Comparison of ENCODE assay signal across 23 mouse cellular contexts in genomic region chr6:110554847-110555246, GRCm38 (mm10).
DNase-seq lines count a peak whose midpoint lies in the region; ATAC-seq and TF ChIP-seq lines count a peak whose summit lies in the region.
"Had no signal": no experiment of that assay in that cellular context is flagged by ENCODE, and none has a peak within 500 bp of the region (broad histone marks: within the 10 kb centered on the region; RNA-seq: fewer than 3 reads in every experiment).

No protein-coding gene starts in this region.

- TF ChIP-seq CTCF in left cerebral cortex, adult 2 months (IDR thresholded peaks at IDR 0.05), result no peak

- H3K4me3 ChIP-seq in left cerebral cortex, adult 2 months, result no peak overlapping the region
- H3K4me3 ChIP-seq: embryonic facial prominence, embryonic 12.5 days; forebrain, embryonic 13.5 days; forebrain, embryonic 15.5 days had no signal

- intact Hi-C loops in left cerebral cortex, adult 2 months (cut with DNase I), result loop anchor here (10.0 kb wide), 1 partner anchor 1540 kb away; no protein-coding TSS in a partner anchor

- no peak overlapping the region for H3K27ac ChIP-seq in left cerebral cortex, adult 2 months
- H3K27ac ChIP-seq: embryonic facial prominence, embryonic 12.5 days; forebrain, embryonic 13.5 days; forebrain, embryonic 15.5 days had no signal

- no peak for DNase-seq in frontal cortex, postnatal 10 days (ENCODE audit: low spot score in 2 of 2)
- DNase-seq in left cerebral cortex, adult 11 months (ENCODE audit: low spot score), result peak; percentile 6
- no peak for DNase-seq in left cerebral cortex, adult 2 months (ENCODE audit: extremely low spot score in 1 of 2, low spot score in 2 of 2)
- DNase-seq in gastrocnemius, postnatal 10 days, result no peak
- DNase-seq: adrenal gland, adult 8-10 months; adrenal gland, postnatal 14 days; adrenal gland, postnatal 36 days; B cell, adult 2 months; cerebellum, adult 11 months; cerebellum, adult 18-20 months; cerebellum, adult 8-10 months; cerebellum, adult 9-11 months; cerebellum, postnatal 14 days; cerebellum, postnatal 36 days; embryo, embryonic 11 days; forebrain, postnatal 0 days had no signal

- ATAC-seq in frontal cortex, adult (ENCODE audit: low TSS enrichment), result peak; percentile 88
- ATAC-seq: activated CD4-positive, CD25-positive, alpha-beta regulatory T cell, adult 4 months; CD4-positive, CD25-positive, alpha-beta regulatory T cell, adult 4 months; forebrain, embryonic 13.5 days; forebrain, embryonic 15.5 days; forebrain, postnatal 0 days; Patski had no signal
